ENCODE assay signal across 8 mouse cellular contexts in genomic region chr1:43473734-43474534, GRCm38 (mm10). TPM values are rescaled to one million over a fixed set of nuclear protein-coding genes. Genes with fewer than 3 reads are reported as not detected.
DNase-seq lines count a peak whose midpoint lies in the region; ATAC-seq and TF ChIP-seq lines count a peak whose summit lies in the region.
"Had no signal": no experiment of that assay in that cellular context is flagged by ENCODE, and none has a peak within 500 bp of the region (broad histone marks: within the 10 kb centered on the region; RNA-seq: fewer than 3 reads in every experiment).

No protein-coding gene starts in this region.

- H3K4me2 ChIP-seq in lung, postnatal 0 days (replicated peaks; ENCODE audit: low read depth, low read length) = no peak overlapping the region
- H3K4me2 ChIP-seq: limb, embryonic 13.5 days had no signal

- WGBS in lung, postnatal 0 days = 70% methylated on average over 5 of the region's 5 CpGs

- H3K4me3 ChIP-seq in lung, postnatal 0 days (ENCODE audit: low read depth, low read length) = no peak overlapping the region
- no peak overlapping the region for H3K4me3 ChIP-seq in embryonic fibroblast, embryonic 13.5 days (ENCODE audit: insufficient read depth, low read length)
- H3K4me3 ChIP-seq: limb, embryonic 13.5 days had no signal

- no peak for TF ChIP-seq POLR2A in brain, embryonic 14.5 days (IDR thresholded peaks at IDR 0.05; ENCODE audit: borderline replicate concordance, extremely low read depth, insufficient read depth, insufficient read length, poor library complexity, severe bottlenecking)
- TF ChIP-seq POLR2A in embryonic fibroblast, embryonic 13.5 days (IDR thresholded peaks at IDR 0.05; ENCODE audit: low read depth, low read length) = no peak

- no peak for ATAC-seq in lung, postnatal 0 days
- peak; percentile 57 for ATAC-seq in megakaryocyte progenitor cell, adult 5-6 weeks (replicated peaks; ENCODE audit: poor library complexity)

- peak; percentile 9 for DNase-seq in lung, postnatal 0 days (ENCODE audit: low spot score)
- no peak for DNase-seq in lung, postnatal 25 days (ENCODE audit: low spot score)
- peak; percentile 64 for DNase-seq in brain, embryonic 14.5 days (ENCODE audit: low read depth)
- DNase-seq in layer of hippocampus, postnatal 10 days (ENCODE audit: low spot score in 2 of 2) = peak; percentile 72 to 73
- no peak for DNase-seq in retina, embryonic 14.5 days (ENCODE audit: low spot score)

- H3K36me3 ChIP-seq in lung, postnatal 0 days (ENCODE audit: insufficient read depth, low read length) = no peaks in the 10 kb centered on the region
- H3K36me3 ChIP-seq: limb, embryonic 13.5 days had no signal

- TF ChIP-seq CTCF in lung, postnatal 0 days (IDR thresholded peaks at IDR 0.05) = no peak
- no peak for TF ChIP-seq CTCF in brain, embryonic 14.5 days (IDR thresholded peaks at IDR 0.05; ENCODE audit: borderline replicate concordance, extremely low read depth, insufficient read depth, insufficient read length)
- TF ChIP-seq CTCF in embryonic fibroblast, embryonic 13.5 days (IDR thresholded peaks at IDR 0.05; ENCODE audit: borderline replicate concordance, insufficient read depth, low read length) = no peak

- no peaks in the 10 kb centered on the region for H3K9me3 ChIP-seq in lung, postnatal 0 days (ENCODE audit: low read length)
- H3K9me3 ChIP-seq: limb, embryonic 13.5 days had no signal

- TF ChIP-seq EP300 in lung, postnatal 0 days (IDR thresholded peaks at IDR 0.05) = no peak

- H3K4me1 ChIP-seq in lung, postnatal 0 days (ENCODE audit: insufficient read depth, low read depth, low read length) = peaks cover 19% of the 10 kb centered on the region; the same call in 1 of the 2 replicates
- H3K4me1 ChIP-seq in embryonic fibroblast, embryonic 13.5 days (ENCODE audit: control insufficient read depth, insufficient read depth, low read length) = peaks cover 17% of the 10 kb centered on the region

- H3K27me3 ChIP-seq in lung, postnatal 0 days (replicated peaks; ENCODE audit: insufficient read depth, low read length) = no peaks in the 10 kb centered on the region
- H3K27me3 ChIP-seq: limb, embryonic 13.5 days had no signal

- H3K9ac ChIP-seq in lung, postnatal 0 days (replicated peaks; ENCODE audit: low read depth) = no peak overlapping the region
- H3K9ac ChIP-seq: limb, embryonic 13.5 days had no signal

- H3K27ac ChIP-seq in lung, postnatal 0 days (ENCODE audit: low read length) = 0 out of 2 replicates have a peak overlapping the region, but pooled peaks have one; percentile 26
- H3K27ac ChIP-seq in embryonic fibroblast, embryonic 13.5 days (ENCODE audit: insufficient read depth, low read length) = peak overlapping the region; percentile 20

RNA-seq across cellular contexts. Expression of gene Nck2, which starts 29.6 kb away (rescaled TPM):
- polyA plus RNA-seq in lung, postnatal 0 days (2015; fragmentation: Nextera tagmentation; extraction: Ambion mirVana) = 34.0 and 37.9 TPM in 2 replicates
- 47.7 and 48.7 TPM in 2 replicates for polyA plus RNA-seq in brain, embryonic 14.5 days (2012; rRNA removed)
- polyA plus RNA-seq in embryonic fibroblast, embryonic 13.5 days (2011; ENCODE audit: insufficient read length, low read depth, missing spikeins) = 24.4 and 28.5 TPM in 2 replicates
- 10 to 100 TPM; 48.6 to 49.3 TPM for total RNA-seq in layer of hippocampus, postnatal 10 days (2021)
- total RNA-seq in megakaryocyte progenitor cell, adult 5-6 weeks (2015) = 5.4 and 9.8 TPM in 2 replicates
- 14.5 and 15.8 TPM in 2 replicates for total RNA-seq in megakaryocyte progenitor cell, adult 5-6 weeks (2017)

Comparison
In these comparisons a context has a peak if more than half of its experiments do, and no peak if none do; other contexts are left out.
1. DNase-seq: peak in lung, postnatal 0 days (single experiment), brain, embryonic 14.5 days (single experiment) and layer of hippocampus, postnatal 10 days (2 of 2); none in lung, postnatal 25 days (single experiment) and retina, embryonic 14.5 days (single experiment).